Mouse (Mus musculus): ENCODE measurements around the gene Epyc.

DNA sequence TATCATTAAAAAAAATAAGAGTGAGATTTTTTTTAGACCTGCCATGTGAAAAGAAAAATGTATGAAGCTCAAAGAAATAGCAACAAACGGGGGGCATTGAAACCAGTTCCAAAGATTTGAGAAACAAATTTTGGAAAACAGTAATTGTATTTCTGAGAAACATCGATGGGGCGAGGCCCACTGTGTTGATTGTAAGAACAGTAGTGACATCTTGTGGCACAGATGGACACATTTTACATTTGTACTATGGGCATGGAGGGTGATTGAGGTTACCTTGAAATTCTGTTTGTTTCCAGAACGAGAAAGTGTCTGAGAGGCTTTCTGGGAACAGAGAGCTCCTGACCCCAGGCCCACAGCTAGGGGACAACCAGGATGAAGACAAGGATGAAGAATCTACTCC is 26.3 kb downstream of the Epyc start:
- TF ChIP-seq ZNF384 (IDR thresholded peaks at IDR 0.05; ENCODE audit: low read depth, low read length) (no peak), MAFK (IDR thresholded peaks at IDR 0.05; ENCODE audit: insufficient read depth, low read depth, low read length) (no peak)
